Mouse (Mus musculus) megakaryocyte, embryonic 14.5 days (primary cell): ENCODE measurements around the gene 4930568D16Rik.

ENCODE experiments used
- FLI1 ChIP-seq: IDR thresholded peaks from 2 replicates; pipeline ENCODE4 v1.6.1; 2012; ENCODE audit warnings: low read length, inconsistent platforms, mixed read lengths
- GATA1 ChIP-seq: IDR thresholded peaks from 3 replicates; pipeline ENCODE4 v1.6.1; 2012; ENCODE audit warnings: mixed read lengths, low read length, inconsistent platforms, borderline replicate concordance

GRCm38 (mm10) chr2:35329061-35329460, 38.5 kb downstream of the 4930568D16Rik start:
- TF ChIP-seq GATA1 (no peak), FLI1 (no peak)
